Mouse (Mus musculus): ENCODE measurements around the gene Kirrel. TPM values are rescaled to one million over a fixed set of nuclear protein-coding genes. Genes with fewer than 3 reads are reported as not detected.
A peak's percentile ranks its signal among the peaks of the same experiment; 100 is the strongest.

Gene Kirrel
- polyA plus RNA-seq, 1 experiment from 2014 or later, result 10.1 TPM

DNA sequence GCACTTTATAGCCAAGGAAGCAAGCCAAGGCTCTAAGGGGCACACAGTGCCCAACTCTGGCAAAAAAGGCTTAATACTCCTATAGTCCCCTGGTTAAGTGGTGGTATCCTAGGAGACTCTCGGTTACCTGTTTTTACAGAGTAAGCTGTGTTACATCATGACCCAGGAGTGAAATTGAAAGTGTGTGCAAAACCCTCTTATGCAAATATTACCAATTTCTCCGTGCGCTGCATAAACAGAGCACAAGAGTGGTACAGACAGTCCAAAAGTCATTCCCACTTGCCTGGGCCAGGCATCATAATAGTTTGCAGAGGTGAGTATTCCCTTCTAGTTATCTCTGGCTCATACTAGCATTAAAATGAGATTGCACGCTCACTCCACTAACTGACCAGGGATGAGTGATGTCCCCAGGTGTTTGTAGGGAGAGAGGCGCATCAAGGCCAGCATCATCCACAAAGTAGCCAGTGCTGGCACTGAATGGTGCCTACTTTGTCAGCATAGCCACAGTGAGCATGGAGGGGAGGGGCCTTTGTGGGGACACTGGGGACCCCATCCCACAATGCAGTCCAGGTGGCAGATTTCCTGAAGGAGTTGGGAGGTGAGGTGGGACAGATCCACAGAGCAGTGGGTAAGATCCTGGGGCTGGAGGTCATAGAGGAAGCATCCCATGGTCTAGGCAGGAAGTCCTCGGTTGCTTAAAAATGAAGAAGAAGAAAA is 10.3 kb downstream of the Kirrel start:
- H3K9me3 ChIP-seq, result no peaks in the 10 kb centered on the region
- ATAC-seq, result no peak
- H3K27ac ChIP-seq, result no peak overlapping the region
- no peak overlapping the region for H3K4me2 ChIP-seq (replicated peaks)
- 90% methylated on average over 6 of the region's 6 CpGs for WGBS
- H3K4me3 ChIP-seq (replicated peaks), result no peak overlapping the region
- no peak overlapping the region for H3K9ac ChIP-seq (replicated peaks)
- H3K4me1 ChIP-seq (replicated peaks), result peaks cover 95% of the 10 kb centered on the region
- 0 out of 2 replicates have a peak, but pooled peaks cover 3% of the 10 kb centered on the region for H3K36me3 ChIP-seq
- H3K27me3 ChIP-seq, result no peaks in the 10 kb centered on the region

GRCm38 (mm10) chr3:87163116-87163515 is 11.4 kb downstream of the Kirrel start:
- 64% methylated on average over 4 of the region's 4 CpGs for WGBS
- Histone ChIP-seq H3K27ac (no peak overlapping the region), H3K9ac (replicated peaks) (no peak overlapping the region), H3K4me3 (replicated peaks) (no peak overlapping the region), H3K36me3 (0 out of 2 replicates have a peak, but pooled peaks cover 3% of the 10 kb centered on the region), H3K4me1 (replicated peaks) (peaks cover 96% of the 10 kb centered on the region), H3K9me3 (no peaks in the 10 kb centered on the region), H3K4me2 (replicated peaks) (no peak overlapping the region), H3K27me3 (no peaks in the 10 kb centered on the region)
- ATAC-seq, result no peak

- Histone ChIP-seq H3K4me3 (replicated peaks) (no peak overlapping the region), H3K27me3 (no peaks in the 10 kb centered on the region), H3K27ac (no peak overlapping the region), H3K9ac (replicated peaks) (no peak overlapping the region), H3K9me3 (no peaks in the 10 kb centered on the region), H3K4me2 (replicated peaks) (no peak overlapping the region), H3K36me3 (0 out of 2 replicates have a peak, but pooled peaks cover 3% of the 10 kb centered on the region), H3K4me1 (replicated peaks) (peaks cover 96% of the 10 kb centered on the region)
- 78% methylated on average over 5 of the region's 5 CpGs for WGBS
- ATAC-seq, result no peak
Measured at GRCm38 (mm10) chr3:87162380-87162779, 12.2 kb downstream of the Kirrel start.

- Histone ChIP-seq H3K4me3 (replicated peaks) (no peak overlapping the region), H3K27me3 (no peaks in the 10 kb centered on the region), H3K9ac (replicated peaks) (no peak overlapping the region), H3K27ac (peak overlapping the region; percentile 75), H3K4me2 (replicated peaks) (no peak overlapping the region), H3K4me1 (replicated peaks) (peaks cover 95% of the 10 kb centered on the region), H3K36me3 (0 out of 2 replicates have a peak, but pooled peaks cover 3% of the 10 kb centered on the region), H3K9me3 (no peaks in the 10 kb centered on the region)
- 90% methylated on average over 5 of the region's 5 CpGs for WGBS
- no peak; the same call in 1 of the 2 replicates for ATAC-seq
Measured at GRCm38 (mm10) chr3:87161601-87162000, 12.9 kb downstream of the Kirrel start.

GRCm38 (mm10) chr3:87160819-87161509 is 13.6 kb downstream of the Kirrel start:
- Histone ChIP-seq H3K4me3 (replicated peaks) (no peak overlapping the region), H3K27ac (peak overlapping the region; percentile 75), H3K4me2 (replicated peaks) (no peak overlapping the region), H3K9me3 (no peaks in the 10 kb centered on the region), H3K4me1 (replicated peaks) (peaks cover 89% of the 10 kb centered on the region), H3K27me3 (no peaks in the 10 kb centered on the region), H3K36me3 (0 out of 2 replicates have a peak, but pooled peaks cover 3% of the 10 kb centered on the region), H3K9ac (replicated peaks) (no peak overlapping the region)
- peak; percentile 79 for ATAC-seq
- WGBS, result 26% methylated on average over 6 of the region's 6 CpGs

DNA sequence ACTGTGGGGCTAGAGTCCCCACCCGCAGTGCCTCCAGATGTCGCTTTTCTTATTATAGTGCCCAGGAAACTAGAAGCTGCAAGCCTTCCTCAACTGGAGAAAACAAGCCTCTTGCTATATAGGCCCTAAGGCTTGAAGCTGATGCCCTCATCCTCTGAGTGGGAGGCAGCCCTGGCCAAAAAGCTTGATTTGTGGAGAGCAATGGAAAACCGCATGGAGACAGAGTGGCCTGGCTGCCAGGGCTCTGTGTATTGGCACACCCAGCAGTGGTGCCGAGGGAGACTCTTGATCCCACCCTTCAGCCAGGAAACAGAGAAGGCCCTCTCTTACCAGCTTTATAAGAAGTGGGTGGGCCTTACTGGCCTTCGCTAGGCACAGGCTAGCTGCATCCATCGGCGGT is 15.4 kb downstream of the Kirrel start:
- 69% methylated on average over 7 of the region's 7 CpGs for WGBS
- no peaks in the 10 kb centered on the region for H3K27me3 ChIP-seq
- no peak overlapping the region for H3K4me3 ChIP-seq (replicated peaks)
- H3K9ac ChIP-seq (replicated peaks), result no peak overlapping the region
- H3K27ac ChIP-seq, result peak overlapping the region; percentile 80
- H3K4me2 ChIP-seq (replicated peaks), result no peak overlapping the region
- ATAC-seq, result no peak
- H3K4me1 ChIP-seq (replicated peaks), result peaks cover 86% of the 10 kb centered on the region
- H3K36me3 ChIP-seq, result 0 out of 2 replicates have a peak, but pooled peaks cover 3% of the 10 kb centered on the region
- no peaks in the 10 kb centered on the region for H3K9me3 ChIP-seq

- Histone ChIP-seq H3K9me3 (no peaks in the 10 kb centered on the region), H3K36me3 (0 out of 2 replicates have a peak, but pooled peaks cover 3% of the 10 kb centered on the region), H3K4me3 (replicated peaks) (no peak overlapping the region), H3K9ac (replicated peaks) (no peak overlapping the region), H3K4me1 (replicated peaks) (peaks cover 86% of the 10 kb centered on the region), H3K4me2 (replicated peaks) (peak overlapping the region; percentile 16; the same call in 1 of the 2 replicates), H3K27me3 (no peaks in the 10 kb centered on the region), H3K27ac (peak overlapping the region; percentile 80)
- 18% methylated on average over 12 of the region's 12 CpGs for WGBS
- no peak for ATAC-seq
Measured at GRCm38 (mm10) chr3:87157767-87158291, 16.7 kb downstream of the Kirrel start.

GRCm38 (mm10) chr3:87157297-87157696 is 17.2 kb downstream of the Kirrel start:
- Histone ChIP-seq H3K27me3 (no peaks in the 10 kb centered on the region), H3K9me3 (no peaks in the 10 kb centered on the region), H3K4me1 (replicated peaks) (peaks cover 84% of the 10 kb centered on the region), H3K9ac (replicated peaks) (no peak overlapping the region), H3K36me3 (no peaks in the 10 kb centered on the region), H3K4me2 (replicated peaks) (no peak overlapping the region), H3K4me3 (replicated peaks) (no peak overlapping the region), H3K27ac (peak overlapping the region; percentile 80)
- no peak for ATAC-seq
- 80% methylated on average over 4 of the region's 6 CpGs for WGBS

DNA sequence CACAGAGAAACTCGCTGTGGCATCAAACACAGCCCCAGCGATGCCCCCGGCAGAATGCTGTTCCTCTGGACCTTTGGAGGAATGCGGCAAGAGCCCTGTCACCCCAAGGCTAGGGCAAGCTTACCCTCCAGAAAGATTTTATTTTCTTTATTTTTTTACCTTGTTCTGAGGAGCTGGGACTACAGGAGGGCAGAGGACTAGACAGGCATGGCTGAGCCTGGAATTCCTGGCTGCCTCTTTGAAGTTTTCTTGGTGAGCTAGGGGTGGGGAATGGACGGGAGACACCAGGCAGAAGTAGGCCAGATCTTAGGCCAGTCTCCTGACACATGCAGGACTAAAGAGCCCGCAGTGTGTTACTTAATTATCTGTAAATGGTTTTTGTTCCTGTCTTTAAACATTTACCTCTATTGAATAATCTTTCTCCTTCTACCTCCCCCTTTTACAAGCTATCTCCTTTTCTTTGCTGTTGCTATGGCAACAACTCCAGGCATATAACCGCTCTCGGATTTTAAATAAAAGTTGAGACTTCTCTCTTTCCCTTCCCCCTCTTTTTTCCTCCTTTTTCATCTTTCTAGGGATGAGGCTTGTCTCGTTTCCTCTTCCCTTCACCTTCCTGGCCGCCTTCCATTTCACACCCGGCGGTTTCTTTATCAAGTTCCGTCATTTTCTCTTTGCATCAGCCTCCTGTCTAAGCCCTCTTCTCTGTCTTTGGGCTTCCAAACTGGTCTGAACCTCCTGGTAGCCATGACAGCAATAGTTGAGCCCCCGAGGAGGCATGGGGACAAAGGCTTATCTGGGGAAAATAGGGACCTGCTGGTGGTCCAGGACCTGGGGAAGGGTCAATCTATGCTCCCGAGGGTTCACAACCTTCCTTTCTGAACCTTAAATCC is 19.9 kb downstream of the Kirrel start:
- no peak for ATAC-seq
- Histone ChIP-seq H3K4me3 (replicated peaks) (no peak overlapping the region), H3K9ac (replicated peaks) (no peak overlapping the region), H3K36me3 (no peaks in the 10 kb centered on the region), H3K27ac (peak overlapping the region; percentile 72), H3K27me3 (no peaks in the 10 kb centered on the region), H3K9me3 (no peaks in the 10 kb centered on the region), H3K4me2 (replicated peaks) (peak overlapping the region; percentile 5; the same call in 1 of the 2 replicates), H3K4me1 (replicated peaks) (peaks cover 85% of the 10 kb centered on the region)
- 11% methylated on average over 15 of the region's 15 CpGs for WGBS

DNA sequence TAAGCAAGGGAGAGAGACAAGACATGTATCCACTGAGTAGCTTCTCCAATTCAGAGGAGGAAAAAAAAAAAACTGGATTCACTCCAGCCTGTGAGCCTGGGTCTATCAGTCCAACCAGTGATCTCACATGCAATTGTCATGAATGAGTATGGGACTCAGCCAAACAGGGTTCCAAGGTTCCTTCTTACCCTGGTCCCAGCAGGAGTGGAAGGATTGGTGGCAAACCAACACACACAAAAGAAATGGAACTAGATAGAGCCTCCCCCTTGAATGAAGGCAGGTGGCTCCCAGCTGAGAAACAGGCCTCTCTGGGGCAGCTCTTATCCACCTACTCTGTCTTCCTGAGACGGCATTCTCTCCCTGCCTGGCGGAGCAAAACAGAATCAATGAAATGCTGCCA is 21.5 kb downstream of the Kirrel start:
- Histone ChIP-seq H3K27me3 (no peaks in the 10 kb centered on the region), H3K9ac (replicated peaks) (no peak overlapping the region)
- ATAC-seq, result no peak

DNA sequence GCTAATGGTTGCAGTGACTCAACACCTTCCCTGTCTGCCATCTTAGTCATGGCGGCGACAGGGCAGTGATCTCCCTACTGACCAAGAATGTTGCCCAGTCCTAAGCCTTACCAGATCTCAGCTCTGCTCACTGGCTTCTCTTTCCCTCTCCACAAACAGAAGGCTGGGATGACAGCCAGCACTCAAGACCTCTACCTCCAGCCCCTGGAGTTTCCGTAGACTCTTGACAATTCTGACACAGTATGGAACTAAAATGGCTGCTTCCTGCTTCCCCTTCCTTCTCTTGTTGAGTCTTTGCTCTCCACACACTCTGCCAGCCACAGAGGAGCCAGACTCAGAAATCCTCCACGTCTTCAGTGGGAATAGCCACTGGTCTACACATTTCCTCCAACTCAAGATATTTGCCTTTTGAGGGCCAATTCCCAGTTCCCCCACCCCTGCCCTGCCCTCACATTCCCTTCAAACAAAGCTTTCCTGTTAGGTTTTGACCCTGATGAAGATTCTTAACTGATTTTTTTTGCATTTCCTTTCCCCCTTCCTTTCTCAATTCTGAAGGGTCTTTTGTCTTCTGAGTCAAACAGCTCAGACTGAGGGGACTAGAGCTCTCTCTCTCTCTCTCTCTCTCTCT is 22.3 kb downstream of the Kirrel start:
- Histone ChIP-seq H3K4me3 (replicated peaks) (no peak overlapping the region), H3K9me3 (no peaks in the 10 kb centered on the region), H3K27me3 (no peaks in the 10 kb centered on the region), H3K27ac (peak overlapping the region; percentile 83; the same call in 1 of the 2 replicates), H3K36me3 (no peaks in the 10 kb centered on the region), H3K4me1 (replicated peaks) (peaks cover 61% of the 10 kb centered on the region), H3K4me2 (replicated peaks) (no peak overlapping the region), H3K9ac (replicated peaks) (no peak overlapping the region)
- no peak for ATAC-seq
- WGBS, result 79% methylated on average over 4 of the region's 4 CpGs

More for the DNA sequence above, 21.5 kb downstream of the Kirrel start:
- Histone ChIP-seq H3K4me3 (replicated peaks) (no peak overlapping the region), H3K4me2 (replicated peaks) (no peak overlapping the region), H3K9me3 (no peaks in the 10 kb centered on the region), H3K36me3 (no peaks in the 10 kb centered on the region), H3K27ac (peak overlapping the region; percentile 68), H3K4me1 (replicated peaks) (peaks cover 69% of the 10 kb centered on the region)
- WGBS, result 15% methylated on average over 2 of the region's 2 CpGs

Data from midbrain, embryonic 13.5 days (tissue).